Mouse (Mus musculus) urinary bladder, postnatal 14 days (tissue): Measurements from ENCODE around the gene Cldn12.

ENCODE experiments used
- DNase-seq: peaks from one replicate; pipeline ENCODE4 v3.0.0; 2021; ENCODE audit warnings: low spot score

Gene Cldn12

DNA sequence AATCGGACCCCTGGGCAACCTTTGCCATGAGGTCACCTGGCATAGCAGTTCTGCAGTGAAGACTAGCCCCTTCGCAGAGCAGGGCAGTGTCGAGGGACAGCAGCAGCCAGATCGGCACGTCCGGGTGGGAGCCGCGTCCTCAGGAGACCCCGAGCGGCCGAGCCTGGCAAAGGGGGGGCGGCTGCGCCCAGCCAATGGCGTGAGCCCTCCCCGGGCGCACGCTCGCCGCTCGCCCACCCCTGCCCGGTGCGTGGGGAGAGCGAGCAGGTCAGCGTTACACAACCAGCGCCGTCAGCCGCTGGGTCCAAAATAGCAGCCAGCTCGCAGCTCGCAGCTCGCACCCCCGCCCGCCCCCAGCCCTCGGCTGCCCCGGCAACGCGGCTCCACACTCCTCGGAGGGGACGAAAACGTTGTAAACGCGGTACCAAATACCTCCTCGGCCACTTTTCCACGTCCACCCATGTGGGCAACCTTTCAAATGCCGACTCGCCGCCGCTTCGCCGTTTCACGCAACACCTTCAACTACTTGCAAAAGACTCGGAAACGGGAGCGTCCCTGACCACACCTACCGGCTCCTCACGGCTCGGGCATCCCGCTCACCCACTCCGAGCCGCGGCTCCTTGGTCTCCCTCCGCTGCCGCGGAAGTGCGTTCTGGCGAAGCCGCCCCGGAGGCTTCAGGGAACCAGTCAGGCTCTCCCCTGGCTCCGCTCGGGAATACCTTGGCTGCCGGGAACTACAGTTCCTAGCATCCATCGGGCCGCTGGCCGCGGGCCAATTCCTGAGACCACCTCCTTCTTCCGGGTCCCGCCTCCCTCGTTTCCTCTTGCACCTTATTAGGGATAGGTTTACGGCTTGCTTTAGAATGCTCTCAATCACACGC lies at the start of gene Cldn12:
TSS of gene Cldn12 (minus strand) at position 763 of the 881 bp plus-strand sequence.
- peak; percentile 97 for DNase-seq

DNA sequence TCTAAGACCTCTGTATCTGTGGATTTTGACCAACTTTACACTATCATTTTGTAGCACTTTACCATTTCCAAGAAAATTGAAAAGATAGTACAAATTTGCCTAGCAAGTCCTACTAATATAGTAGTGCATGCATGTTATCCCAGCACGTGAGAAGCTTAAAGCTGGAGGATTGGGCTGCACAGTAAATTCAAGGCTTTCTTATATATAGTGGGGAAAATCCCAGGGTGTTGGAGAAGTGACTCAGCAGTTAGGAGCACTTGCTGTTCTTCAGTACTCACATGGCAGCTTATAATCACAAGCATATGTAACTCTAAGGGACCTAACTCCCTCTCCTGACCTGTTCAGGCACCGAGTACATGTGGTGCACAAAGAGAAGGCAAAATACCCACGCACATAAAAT lies 47.7 kb upstream of the Cldn12 start:
- DNase-seq, result no peak

DNA sequence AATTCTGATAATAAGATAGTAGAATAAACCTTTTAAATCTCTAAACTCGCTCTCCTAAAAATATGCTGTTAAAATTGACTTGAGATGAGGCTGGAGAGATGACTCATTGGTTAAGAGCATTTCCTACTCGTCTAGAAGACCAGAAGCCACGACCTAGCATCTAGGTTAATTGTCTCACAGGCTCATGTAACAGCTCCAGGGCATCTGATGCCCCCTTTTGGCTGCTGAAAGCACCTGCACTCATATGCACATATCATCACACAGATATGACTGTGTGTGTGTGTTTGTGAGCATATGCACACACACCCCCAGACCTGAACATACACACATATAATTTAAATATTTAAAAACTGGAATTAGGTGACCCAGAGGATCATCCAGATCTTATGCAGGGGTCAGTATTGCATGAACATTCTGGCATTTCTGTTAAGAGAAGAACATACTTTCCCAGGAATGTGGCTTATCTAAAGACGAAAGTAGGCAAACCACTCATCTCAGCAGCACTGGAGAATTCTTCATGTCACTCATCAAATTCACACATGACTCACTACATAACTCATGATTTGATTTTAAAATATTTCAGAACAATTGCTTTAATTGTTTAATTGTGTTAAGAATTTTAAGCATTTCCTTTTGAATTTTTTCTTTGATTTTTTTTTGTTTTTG lies 46.4 kb upstream of the Cldn12 start:
- DNase-seq, result no peak

GRCm38 (mm10) chr5:5559798-5560197 lies 45.0 kb upstream of the Cldn12 start:
- no peak for DNase-seq

DNA sequence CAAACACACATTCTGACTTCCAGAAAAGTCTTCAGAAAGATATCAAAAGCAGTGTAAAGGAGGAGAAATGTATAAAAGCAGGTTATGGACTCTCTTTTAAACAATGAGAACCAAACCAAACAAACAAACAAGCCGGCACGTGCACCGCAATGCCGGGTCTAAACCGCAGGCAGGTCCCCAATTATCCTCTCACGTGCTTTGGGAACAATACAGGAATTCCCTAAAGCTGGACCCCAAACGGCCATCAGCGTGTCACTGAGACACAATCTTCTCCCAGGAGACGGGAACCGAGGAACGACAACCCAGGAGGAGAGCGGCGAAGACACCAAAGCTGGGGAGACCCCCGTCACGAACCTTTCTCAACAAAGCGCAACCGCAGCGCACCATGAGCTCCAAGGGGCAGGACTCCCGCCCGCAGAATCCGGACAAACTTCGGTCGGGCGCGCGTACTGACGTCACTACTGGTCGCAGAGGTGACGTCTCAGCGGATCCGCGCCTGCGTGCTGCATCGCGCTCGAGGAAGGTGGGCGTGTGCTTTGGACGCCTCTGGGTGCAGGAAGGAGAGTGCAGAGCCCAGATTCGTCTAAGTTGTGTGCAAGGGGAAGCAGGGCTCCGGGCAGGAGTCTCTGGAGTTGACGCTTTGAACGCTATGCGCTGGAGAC lies 44.5 kb upstream of the Cldn12 start, which contains the start of gene Gtpbp10:
TSS of gene Gtpbp10 (minus strand) at position 460 of the 662 bp plus-strand sequence.
- DNase-seq, result peak; percentile 94

DNA sequence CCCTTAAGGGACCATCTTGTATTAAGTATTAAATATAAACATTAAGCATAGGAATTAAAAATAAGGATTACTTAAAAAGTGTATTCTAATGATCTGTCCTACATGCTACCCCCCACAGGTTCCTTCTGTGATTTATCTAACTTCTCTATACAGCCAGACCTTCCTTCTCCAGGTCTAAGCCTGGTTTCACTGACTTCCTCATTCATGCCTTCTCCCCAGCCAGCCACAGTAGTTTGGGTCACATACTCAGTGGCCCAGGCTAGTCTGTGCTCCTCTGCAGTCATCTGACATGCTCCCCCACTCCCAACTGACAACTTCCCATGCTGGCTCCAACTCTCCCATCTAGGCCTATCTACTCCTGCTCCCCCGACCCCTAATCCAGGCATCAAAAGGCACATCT lies 36.4 kb upstream of the Cldn12 start:
- no peak for DNase-seq

DNA sequence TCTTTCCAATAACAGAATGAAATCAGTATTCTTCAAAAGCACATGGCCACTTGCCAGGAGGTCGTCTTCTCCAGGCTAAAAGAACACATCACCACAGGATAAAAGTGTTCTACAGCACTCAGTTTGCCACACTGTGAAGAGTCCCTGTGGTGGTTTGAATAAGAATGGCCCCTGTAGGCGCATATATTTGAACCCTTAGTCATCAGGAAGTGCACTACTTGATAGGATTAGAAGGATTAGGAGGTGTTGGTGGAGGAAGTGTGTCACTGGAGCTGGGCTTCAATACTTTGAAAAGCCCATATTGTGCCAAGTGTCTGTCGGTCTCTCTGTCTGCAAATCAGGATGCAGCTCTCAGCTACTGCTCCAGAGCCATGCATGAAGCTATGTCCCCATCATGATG lies 25.6 kb upstream of the Cldn12 start:
- DNase-seq, result no peak

DNA sequence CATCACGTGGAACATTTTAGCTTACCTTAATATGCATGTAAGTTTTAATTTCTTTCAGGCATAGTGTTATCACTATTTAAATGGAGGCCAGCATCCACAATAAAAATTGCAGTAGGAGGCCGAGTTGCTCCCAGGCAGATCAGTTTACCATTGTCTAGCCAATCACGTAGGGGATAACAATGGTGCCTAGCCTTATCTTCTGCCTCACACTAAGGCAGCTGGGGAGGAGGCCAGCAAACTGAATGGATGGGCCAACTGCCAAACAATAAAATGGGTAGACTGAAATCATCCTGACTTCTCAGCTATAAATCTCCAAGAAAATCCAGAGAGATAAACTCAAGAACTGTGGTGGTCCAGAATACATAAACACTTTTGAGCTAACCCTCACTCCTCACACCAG lies 25.0 kb upstream of the Cldn12 start:
- DNase-seq, result no peak

- no peak for DNase-seq
Observed at GRCm38 (mm10) chr5:5536131-5536530, 21.4 kb upstream of the Cldn12 start.

- no peak for DNase-seq
Observed at GRCm38 (mm10) chr5:5533656-5534420, 19.1 kb upstream of the Cldn12 start.

- DNase-seq, result no peak
Observed at GRCm38 (mm10) chr5:5515411-5515810, 653 bp upstream of the Cldn12 start.

DNA sequence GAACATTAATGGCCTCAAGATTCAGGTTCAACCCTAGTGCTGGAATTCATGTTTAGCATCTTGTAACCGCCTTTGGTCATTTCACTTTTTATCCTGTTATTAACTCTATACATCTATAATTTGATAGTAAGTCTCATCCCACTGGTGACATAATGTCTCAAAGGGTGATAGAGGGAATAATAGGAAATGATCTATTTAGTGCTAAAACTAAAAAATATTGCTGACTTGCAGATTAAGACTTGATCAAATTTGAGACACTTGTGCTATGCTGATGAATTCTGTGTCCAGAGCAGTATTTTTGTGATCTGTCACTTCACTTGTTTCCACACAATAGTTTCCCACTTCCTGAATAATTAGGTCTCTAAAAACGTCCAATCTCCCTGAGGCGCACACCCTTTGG lies 3.4 kb downstream of the Cldn12 start:
- DNase-seq, result no peak

DNA sequence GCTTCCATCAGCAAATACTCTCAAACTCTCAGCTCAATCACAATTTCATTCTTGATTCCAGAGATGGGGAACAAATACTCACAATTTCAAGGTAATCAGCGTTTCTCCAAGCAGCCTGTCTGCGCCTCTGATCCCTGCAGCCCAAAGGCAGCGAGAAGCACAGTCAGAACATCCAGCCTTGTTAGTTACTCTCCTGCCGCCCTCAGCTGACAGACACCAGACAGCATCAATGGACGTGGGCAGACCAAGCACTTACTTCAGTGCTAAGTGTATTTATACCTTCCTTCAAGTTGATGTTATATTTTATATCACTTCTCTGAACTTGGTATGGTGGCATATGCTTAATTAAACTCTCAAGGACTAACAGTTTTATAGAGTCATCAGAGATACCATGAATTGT lies 3.8 kb downstream of the Cldn12 start:
- no peak for DNase-seq

DNA sequence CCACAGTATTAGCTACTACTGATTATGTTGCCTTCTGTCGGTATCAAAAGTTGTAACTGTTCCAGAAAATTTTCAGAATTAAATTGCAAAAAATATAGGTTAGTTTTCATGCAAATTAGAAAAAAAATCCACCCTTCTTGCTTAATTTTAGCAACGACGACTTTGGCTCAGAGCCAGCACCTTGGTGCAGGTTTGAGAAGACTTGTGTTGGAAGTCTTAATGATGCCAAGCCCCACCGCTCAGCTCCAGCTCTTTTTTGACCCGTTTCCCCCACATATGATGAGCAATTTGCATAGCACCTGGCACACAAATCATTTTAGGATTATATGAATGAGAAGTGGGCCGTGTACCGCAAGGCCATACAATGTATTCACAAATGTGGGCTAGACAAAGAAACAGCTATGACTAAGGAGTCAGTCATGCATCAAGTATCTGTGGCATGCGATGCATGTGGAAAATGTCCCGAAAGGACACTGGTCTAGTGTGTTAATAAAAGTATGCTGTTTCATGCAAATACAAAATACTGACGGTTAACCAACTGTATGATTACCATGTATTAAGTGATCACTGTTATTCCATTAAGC lies 4.4 kb downstream of the Cldn12 start:
- DNase-seq, result no peak

GRCm38 (mm10) chr5:5508231-5508630 lies 6.5 kb downstream of the Cldn12 start:
- DNase-seq, result no peak

- peak; percentile 71 for DNase-seq
Observed at GRCm38 (mm10) chr5:5507701-5508225, 7.0 kb downstream of the Cldn12 start.

- DNase-seq, result no peak
Observed at GRCm38 (mm10) chr5:5504456-5504855, 10.3 kb downstream of the Cldn12 start.

- DNase-seq, result no peak
Observed at GRCm38 (mm10) chr5:5503381-5503780, 11.4 kb downstream of the Cldn12 start.

GRCm38 (mm10) chr5:5501583-5501982 lies 13.2 kb downstream of the Cldn12 start:
- DNase-seq, result no peak

DNA sequence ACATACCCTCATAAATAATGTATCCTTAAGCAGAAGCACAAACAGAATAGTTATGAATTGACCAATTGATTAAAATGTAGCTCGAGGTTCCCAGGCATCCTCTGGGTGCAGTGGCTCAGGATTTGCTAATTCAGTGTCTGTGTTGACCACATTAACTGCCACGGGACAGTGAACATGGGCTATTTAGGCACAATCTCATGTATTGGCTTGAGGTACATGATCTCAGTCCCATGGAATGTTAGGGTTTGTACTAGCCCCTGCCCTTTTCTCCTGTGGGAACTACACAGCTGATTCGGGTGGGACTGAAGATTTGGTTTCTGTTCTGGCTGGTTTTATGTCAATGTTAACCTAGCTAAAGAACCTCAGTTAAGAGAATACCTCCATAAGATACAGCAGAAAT lies 18.4 kb downstream of the Cldn12 start:
- no peak for DNase-seq

DNA sequence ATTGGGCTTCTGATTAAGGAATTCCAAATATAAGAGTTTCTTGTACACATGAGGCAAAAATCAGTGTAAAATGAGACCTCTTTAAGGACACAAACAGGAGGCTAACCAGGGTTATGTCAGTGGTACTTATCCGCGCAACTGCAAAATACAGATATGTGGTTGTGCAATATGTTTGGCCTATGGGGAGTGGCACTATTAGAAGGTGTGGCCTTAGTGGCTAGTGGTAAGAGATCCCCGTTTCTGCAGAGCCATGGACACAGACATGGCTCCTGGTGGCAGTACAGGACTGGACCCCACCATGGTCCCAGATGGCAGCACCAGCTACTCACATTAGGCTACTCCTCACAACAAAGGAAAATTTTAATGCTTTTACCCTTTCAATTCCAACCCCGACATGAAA lies 19.7 kb downstream of the Cldn12 start:
- DNase-seq, result no peak
